Mouse (Mus musculus): ENCODE results near the gene Dusp6. TPM values are rescaled to one million over a fixed set of nuclear protein-coding genes. Genes with fewer than 3 reads are reported as not detected.

Dusp6 gene
- polyA plus RNA-seq, 1 experiment = 0.10 TPM

GRCm38 (mm10) chr10:99261151-99261635 lies 1.8 kb upstream of the Dusp6 start:
- Histone ChIP-seq H3K4me1 (ENCODE audit: control insufficient read depth) (peaks cover 8% of the 10 kb centered on the region), H3K4me3 (replicated peaks) (peak overlapping the region; percentile 52), H3K9me3 (ENCODE audit: control insufficient read depth, low read length) (peaks cover 4% of the 10 kb centered on the region; the same call in 1 of the 2 replicates), H3K27me3 (ENCODE audit: control insufficient read depth) (peaks cover 64% of the 10 kb centered on the region), H3K36me3 (ENCODE audit: control insufficient read depth) (peaks cover 3% of the 10 kb centered on the region; the same call in 1 of the 2 replicates)
- TF ChIP-seq GATA1 (IDR thresholded peaks at IDR 0.05; ENCODE audit: low read length) (no peak), TAL1 (IDR thresholded peaks at IDR 0.05; ENCODE audit: low read length) (no peak)

GRCm38 (mm10) chr10:99261636-99262318 lies 1.3 kb upstream of the Dusp6 start:
- peaks cover 8% of the 10 kb centered on the region for H3K4me1 ChIP-seq (ENCODE audit: control insufficient read depth)
- H3K4me3 ChIP-seq (replicated peaks) = peak overlapping the region; percentile 52
- H3K27me3 ChIP-seq (ENCODE audit: control insufficient read depth) = peaks cover 65% of the 10 kb centered on the region
- H3K9me3 ChIP-seq (ENCODE audit: control insufficient read depth, low read length) = peaks cover 4% of the 10 kb centered on the region; the same call in 1 of the 2 replicates
- TF ChIP-seq TAL1 (IDR thresholded peaks at IDR 0.05; ENCODE audit: low read length) (no peak), GATA1 (IDR thresholded peaks at IDR 0.05; ENCODE audit: low read length) (no peak)
- H3K36me3 ChIP-seq (ENCODE audit: control insufficient read depth) = peaks cover 3% of the 10 kb centered on the region; the same call in 1 of the 2 replicates

- peak overlapping the region; percentile 52 for H3K4me3 ChIP-seq (replicated peaks)
- peaks cover 4% of the 10 kb centered on the region; the same call in 1 of the 2 replicates for H3K9me3 ChIP-seq (ENCODE audit: control insufficient read depth, low read length)
- TF ChIP-seq TAL1 (IDR thresholded peaks at IDR 0.05; ENCODE audit: low read length) (no peak), GATA1 (IDR thresholded peaks at IDR 0.05; ENCODE audit: low read length) (no peak)
- peaks cover 3% of the 10 kb centered on the region; the same call in 1 of the 2 replicates for H3K36me3 ChIP-seq (ENCODE audit: control insufficient read depth)
- H3K4me1 ChIP-seq (ENCODE audit: control insufficient read depth) = peaks cover 8% of the 10 kb centered on the region
- H3K27me3 ChIP-seq (ENCODE audit: control insufficient read depth) = peaks cover 65% of the 10 kb centered on the region
These were observed 638 bp upstream of the Dusp6 start for GRCm38 (mm10) chr10:99262319-99262866.

DNA sequence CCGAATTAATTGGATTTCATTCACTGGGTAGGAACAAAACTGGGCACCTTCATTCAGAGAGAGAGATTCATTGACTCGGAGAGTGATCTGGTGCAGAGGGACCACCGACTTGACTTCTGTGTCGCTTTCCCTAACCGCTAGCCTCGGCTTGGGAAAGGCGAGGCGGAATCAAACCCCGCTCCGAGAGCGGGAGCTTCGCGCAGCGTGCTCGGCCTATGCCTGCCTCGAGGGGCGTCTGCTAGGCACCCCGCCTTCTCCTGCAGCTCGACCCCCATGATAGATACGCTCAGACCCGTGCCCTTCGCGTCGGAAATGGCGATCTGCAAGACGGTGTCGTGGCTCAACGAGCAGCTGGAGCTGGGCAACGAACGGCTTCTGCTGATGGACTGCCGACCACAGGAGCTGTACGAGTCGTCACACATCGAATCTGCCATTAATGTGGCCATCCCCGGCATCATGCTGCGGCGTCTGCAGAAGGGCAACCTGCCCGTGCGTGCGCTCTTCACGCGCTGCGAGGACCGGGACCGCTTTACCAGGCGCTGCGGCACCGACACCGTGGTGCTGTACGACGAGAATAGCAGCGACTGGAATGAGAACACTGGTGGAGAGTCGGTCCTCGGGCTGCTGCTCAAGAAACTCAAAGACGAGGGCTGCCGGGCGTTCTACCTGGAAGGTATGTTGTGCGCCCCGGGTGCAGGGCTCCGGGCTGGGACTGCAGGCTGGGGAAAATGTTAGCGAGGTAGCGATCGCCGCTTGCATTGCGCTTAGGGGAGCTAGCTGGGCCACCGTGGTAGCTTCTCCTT lies 589 bp downstream of the Dusp6 start:
- Histone ChIP-seq H3K27me3 (ENCODE audit: control insufficient read depth) (peaks cover 65% of the 10 kb centered on the region), H3K36me3 (ENCODE audit: control insufficient read depth) (peaks cover 3% of the 10 kb centered on the region; the same call in 1 of the 2 replicates), H3K4me3 (replicated peaks) (peak overlapping the region; percentile 63), H3K9me3 (ENCODE audit: control insufficient read depth, low read length) (peaks cover 4% of the 10 kb centered on the region; the same call in 1 of the 2 replicates), H3K4me1 (ENCODE audit: control insufficient read depth) (peaks cover 8% of the 10 kb centered on the region)
- no peak for TF ChIP-seq TAL1 (IDR thresholded peaks at IDR 0.05; ENCODE audit: low read length)
- no peak for TF ChIP-seq GATA1 (IDR thresholded peaks at IDR 0.05; ENCODE audit: low read length)

DNA sequence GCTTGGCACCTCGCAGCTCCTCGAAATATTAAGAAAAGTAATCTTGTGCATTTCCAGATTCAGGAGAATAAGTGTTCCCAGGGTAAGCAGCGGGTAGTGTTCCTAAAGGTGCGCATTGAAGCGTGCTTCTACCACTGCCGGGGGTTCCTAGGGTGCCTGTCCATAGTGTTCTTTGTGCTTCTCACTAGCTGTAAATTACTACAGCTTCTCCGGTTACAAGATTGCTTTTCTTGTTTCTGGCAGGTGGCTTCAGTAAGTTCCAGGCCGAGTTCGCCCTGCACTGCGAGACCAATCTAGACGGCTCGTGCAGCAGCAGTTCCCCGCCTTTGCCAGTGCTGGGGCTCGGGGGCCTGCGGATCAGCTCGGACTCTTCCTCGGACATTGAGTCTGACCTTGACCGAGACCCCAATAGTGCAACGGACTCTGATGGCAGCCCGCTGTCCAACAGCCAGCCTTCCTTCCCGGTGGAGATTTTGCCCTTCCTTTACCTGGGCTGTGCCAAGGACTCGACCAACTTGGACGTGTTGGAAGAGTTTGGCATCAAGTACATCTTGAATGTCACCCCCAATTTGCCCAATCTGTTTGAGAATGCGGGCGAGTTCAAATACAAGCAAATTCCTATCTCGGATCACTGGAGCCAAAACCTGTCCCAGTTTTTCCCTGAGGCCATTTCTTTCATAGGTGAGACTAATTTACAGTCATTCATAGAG lies 1.4 kb downstream of the Dusp6 start:
- TF ChIP-seq TAL1 (IDR thresholded peaks at IDR 0.05; ENCODE audit: low read length) = no peak
- TF ChIP-seq GATA1 (IDR thresholded peaks at IDR 0.05; ENCODE audit: low read length) = no peak
- peak overlapping the region; percentile 63 for H3K4me3 ChIP-seq (replicated peaks)
- H3K27me3 ChIP-seq (ENCODE audit: control insufficient read depth) = peaks cover 67% of the 10 kb centered on the region
- H3K36me3 ChIP-seq (ENCODE audit: control insufficient read depth) = peaks cover 3% of the 10 kb centered on the region; the same call in 1 of the 2 replicates
- peaks cover 4% of the 10 kb centered on the region; the same call in 1 of the 2 replicates for H3K9me3 ChIP-seq (ENCODE audit: control insufficient read depth, low read length)
- H3K4me1 ChIP-seq (ENCODE audit: control insufficient read depth) = peaks cover 8% of the 10 kb centered on the region

- peaks cover 4% of the 10 kb centered on the region; the same call in 1 of the 2 replicates for H3K9me3 ChIP-seq (ENCODE audit: control insufficient read depth, low read length)
- H3K4me3 ChIP-seq (replicated peaks) = peak overlapping the region; percentile 63
- H3K27me3 ChIP-seq (ENCODE audit: control insufficient read depth) = peaks cover 63% of the 10 kb centered on the region
- TF ChIP-seq TAL1 (IDR thresholded peaks at IDR 0.05; ENCODE audit: low read length) (no peak), GATA1 (IDR thresholded peaks at IDR 0.05; ENCODE audit: low read length) (no peak)
- H3K36me3 ChIP-seq (ENCODE audit: control insufficient read depth) = peaks cover 3% of the 10 kb centered on the region; the same call in 1 of the 2 replicates
- H3K4me1 ChIP-seq (ENCODE audit: control insufficient read depth) = peaks cover 8% of the 10 kb centered on the region
These were observed 2.1 kb downstream of the Dusp6 start for GRCm38 (mm10) chr10:99265011-99265694.

- peaks cover 55% of the 10 kb centered on the region for H3K27me3 ChIP-seq (ENCODE audit: control insufficient read depth)
- peaks cover 4% of the 10 kb centered on the region; the same call in 1 of the 2 replicates for H3K9me3 ChIP-seq (ENCODE audit: control insufficient read depth, low read length)
- peaks cover 3% of the 10 kb centered on the region; the same call in 1 of the 2 replicates for H3K36me3 ChIP-seq (ENCODE audit: control insufficient read depth)
- H3K4me3 ChIP-seq (replicated peaks) = peak overlapping the region; percentile 30
- no peak for TF ChIP-seq GATA1 (IDR thresholded peaks at IDR 0.05; ENCODE audit: low read length)
- TF ChIP-seq TAL1 (IDR thresholded peaks at IDR 0.05; ENCODE audit: low read length) = no peak
- peaks cover 8% of the 10 kb centered on the region for H3K4me1 ChIP-seq (ENCODE audit: control insufficient read depth)
These were observed 3.0 kb downstream of the Dusp6 start for GRCm38 (mm10) chr10:99266025-99266424.

DNA sequence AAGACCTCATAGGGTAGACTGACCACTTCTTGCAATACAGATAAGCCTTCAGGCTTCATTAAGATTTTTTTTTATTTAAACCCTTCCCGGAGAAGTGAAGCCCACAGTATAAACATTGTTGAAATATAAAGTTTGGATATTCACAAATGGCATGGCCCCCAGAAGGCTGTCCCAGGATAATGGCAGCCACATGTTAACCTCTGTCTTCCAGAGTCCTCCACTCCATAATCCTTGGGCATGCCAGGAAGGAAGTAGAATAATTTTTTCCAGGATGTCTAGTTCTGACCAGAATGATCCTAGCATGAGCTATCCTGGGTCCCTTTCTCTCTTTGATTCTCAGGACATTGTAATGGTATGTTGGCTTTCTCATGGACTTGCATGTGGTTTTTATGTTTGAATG lies 4.6 kb downstream of the Dusp6 start:
- TF ChIP-seq TAL1 (IDR thresholded peaks at IDR 0.05; ENCODE audit: low read length) = no peak
- TF ChIP-seq GATA1 (IDR thresholded peaks at IDR 0.05; ENCODE audit: low read length) = no peak
- Histone ChIP-seq H3K4me3 (replicated peaks) (no peak overlapping the region), H3K9me3 (ENCODE audit: control insufficient read depth, low read length) (peaks cover 4% of the 10 kb centered on the region; the same call in 1 of the 2 replicates), H3K36me3 (ENCODE audit: control insufficient read depth) (peaks cover 3% of the 10 kb centered on the region; the same call in 1 of the 2 replicates), H3K27me3 (ENCODE audit: control insufficient read depth) (peaks cover 39% of the 10 kb centered on the region), H3K4me1 (ENCODE audit: control insufficient read depth) (peaks cover 4% of the 10 kb centered on the region)

Measured in erythroblast, embryonic 14.5 days (primary cell).